ENCODE assay signal across 9 mouse cellular contexts in the genomic region with DNA sequence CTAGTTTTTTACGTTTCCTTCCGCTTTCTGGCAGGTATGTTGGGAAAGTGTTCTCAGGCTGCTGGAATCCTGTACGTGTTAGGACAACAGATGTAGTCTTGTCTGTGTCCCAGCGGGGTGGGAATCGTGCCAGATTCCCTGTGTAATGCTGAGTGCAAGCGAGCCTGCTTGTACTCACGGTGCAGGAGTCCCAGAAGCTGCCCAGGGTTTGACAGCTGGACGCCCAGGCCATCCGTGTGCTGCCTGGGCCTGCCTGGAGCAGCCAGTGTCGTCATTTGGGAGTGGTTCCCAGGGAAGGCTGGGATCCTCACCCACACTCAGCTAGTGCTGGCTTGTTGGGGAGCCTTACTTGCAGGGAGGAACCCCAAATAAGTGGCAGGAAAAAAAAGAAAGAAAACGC. TPM values are rescaled to one million over a fixed set of nuclear protein-coding genes. Genes with fewer than 3 reads are reported as not detected.
DNase-seq lines count a peak whose midpoint lies in the region; ATAC-seq lines count a peak whose summit lies in the region.
"Had no signal": no experiment of that assay in that cellular context is flagged by ENCODE, and none has a peak within 500 bp of the region (broad histone marks: within the 10 kb centered on the region; RNA-seq: fewer than 3 reads in every experiment).

No protein-coding gene starts in this region.

- no peak overlapping the region for H3K27ac ChIP-seq in forebrain, embryonic 13.5 days
- H3K27ac ChIP-seq in forebrain, embryonic 12.5 days = no peak overlapping the region
- H3K27ac ChIP-seq in midbrain, embryonic 14.5 days (replicated peaks; ENCODE audit: low read depth, low read length) = no peak overlapping the region
- no peak overlapping the region for H3K27ac ChIP-seq in midbrain, embryonic 16.5 days (ENCODE audit: low read length)
- H3K27ac ChIP-seq in limb, embryonic 15.5 days = peak overlapping the region; percentile 69; the same call in 1 of the 2 replicates
- H3K27ac ChIP-seq: macrophage had no signal

- no peak overlapping the region for H3K9ac ChIP-seq in forebrain, embryonic 13.5 days
- H3K9ac ChIP-seq in forebrain, embryonic 12.5 days = no peak overlapping the region
- H3K9ac ChIP-seq in midbrain, embryonic 14.5 days (replicated peaks; ENCODE audit: low read length) = no peak overlapping the region
- H3K9ac ChIP-seq in midbrain, embryonic 16.5 days (ENCODE audit: low read depth, low read length) = no peak overlapping the region
- H3K9ac ChIP-seq in limb, embryonic 15.5 days = no peak overlapping the region

- H3K9me3 ChIP-seq in forebrain, embryonic 13.5 days (replicated peaks) = no peaks in the 10 kb centered on the region
- H3K9me3 ChIP-seq in forebrain, embryonic 12.5 days = no peaks in the 10 kb centered on the region
- H3K9me3 ChIP-seq in midbrain, embryonic 14.5 days (ENCODE audit: control insufficient read depth, low read length) = no peaks in the 10 kb centered on the region
- no peaks in the 10 kb centered on the region for H3K9me3 ChIP-seq in midbrain, embryonic 16.5 days (replicated peaks; ENCODE audit: control insufficient read depth, low read length, poor library complexity, severe bottlenecking)
- H3K9me3 ChIP-seq in limb, embryonic 15.5 days = no peaks in the 10 kb centered on the region

- H3K4me2 ChIP-seq in forebrain, embryonic 13.5 days = no peak overlapping the region
- H3K4me2 ChIP-seq in forebrain, embryonic 12.5 days = no peak overlapping the region
- H3K4me2 ChIP-seq in midbrain, embryonic 14.5 days (ENCODE audit: low read length) = no peak overlapping the region
- no peak overlapping the region for H3K4me2 ChIP-seq in midbrain, embryonic 16.5 days (ENCODE audit: low read length)
- H3K4me2 ChIP-seq in limb, embryonic 15.5 days = no peak overlapping the region

- 0 out of 2 replicates have a peak, but pooled peaks have one; percentile 55 for ATAC-seq in forebrain, embryonic 13.5 days
- no peak; the same call in 1 of the 2 replicates for ATAC-seq in forebrain, embryonic 12.5 days (ENCODE audit: low FRiP score)
- ATAC-seq in midbrain, embryonic 14.5 days (ENCODE audit: low FRiP score, low TSS enrichment) = no peak
- ATAC-seq in midbrain, embryonic 16.5 days = no peak
- peak; percentile 85 for ATAC-seq in limb, embryonic 15.5 days (ENCODE audit: insufficient number of reproducible peaks, low FRiP score, low TSS enrichment, low read depth)

- H3K4me1 ChIP-seq in forebrain, embryonic 13.5 days = peaks cover 4% of the 10 kb centered on the region; the same call in 1 of the 2 replicates
- no peaks in the 10 kb centered on the region for H3K4me1 ChIP-seq in forebrain, embryonic 12.5 days
- no peaks in the 10 kb centered on the region for H3K4me1 ChIP-seq in midbrain, embryonic 14.5 days (ENCODE audit: control insufficient read depth, insufficient read depth, low read length)
- H3K4me1 ChIP-seq in midbrain, embryonic 16.5 days (ENCODE audit: control insufficient read depth, insufficient read depth, low read length) = no peaks in the 10 kb centered on the region
- H3K4me1 ChIP-seq in limb, embryonic 15.5 days = peaks cover 5% of the 10 kb centered on the region; the same call in 1 of the 2 replicates

- no peaks in the 10 kb centered on the region for H3K36me3 ChIP-seq in forebrain, embryonic 13.5 days (ENCODE audit: poor library complexity, severe bottlenecking)
- no peaks in the 10 kb centered on the region for H3K36me3 ChIP-seq in forebrain, embryonic 12.5 days (replicated peaks)
- H3K36me3 ChIP-seq in midbrain, embryonic 14.5 days (ENCODE audit: control insufficient read depth, insufficient read depth, low read length) = no peaks in the 10 kb centered on the region
- no peaks in the 10 kb centered on the region for H3K36me3 ChIP-seq in midbrain, embryonic 16.5 days (ENCODE audit: control insufficient read depth, insufficient read depth, low read length)
- H3K36me3 ChIP-seq in limb, embryonic 15.5 days = no peaks in the 10 kb centered on the region

- no peak overlapping the region for H3K4me3 ChIP-seq in forebrain, embryonic 13.5 days
- no peak overlapping the region for H3K4me3 ChIP-seq in forebrain, embryonic 12.5 days (replicated peaks)
- no peak overlapping the region for H3K4me3 ChIP-seq in midbrain, embryonic 14.5 days (replicated peaks; ENCODE audit: low read depth, low read length)
- H3K4me3 ChIP-seq in midbrain, embryonic 16.5 days (ENCODE audit: low read depth, low read length) = no peak overlapping the region
- H3K4me3 ChIP-seq in limb, embryonic 15.5 days = no peak overlapping the region

- 57% methylated on average over 11 of the region's 11 CpGs for WGBS in forebrain, embryonic 13.5 days
- 59% methylated on average over 11 of the region's 11 CpGs for WGBS in forebrain, embryonic 12.5 days
- 53% methylated on average over 11 of the region's 11 CpGs for WGBS in midbrain, embryonic 14.5 days
- WGBS in midbrain, embryonic 16.5 days = 48% methylated on average over 11 of the region's 11 CpGs
- WGBS in limb, embryonic 15.5 days = 22% methylated on average over 11 of the region's 11 CpGs

- peak; percentile 59 for DNase-seq in midbrain, embryonic 14.5 days
- DNase-seq in heart, adult 18-20 months = peak; percentile 84 to 85
- DNase-seq in spleen, postnatal 36 days (ENCODE audit: low spot score in 2 of 2) = no peak
- no peak for DNase-seq in spleen, postnatal 10 days (ENCODE audit: low spot score in 2 of 2)

- peaks cover 7% of the 10 kb centered on the region for H3K27me3 ChIP-seq in forebrain, embryonic 13.5 days
- peaks cover 7% of the 10 kb centered on the region for H3K27me3 ChIP-seq in forebrain, embryonic 12.5 days
- H3K27me3 ChIP-seq in midbrain, embryonic 14.5 days (ENCODE audit: control insufficient read depth, insufficient read depth, low read length) = peaks cover 6% of the 10 kb centered on the region
- peaks cover 3% of the 10 kb centered on the region for H3K27me3 ChIP-seq in midbrain, embryonic 16.5 days (ENCODE audit: control insufficient read depth, insufficient read depth, low read depth, low read length)
- 0 out of 2 replicates have a peak, but pooled peaks cover 2% of the 10 kb centered on the region for H3K27me3 ChIP-seq in limb, embryonic 15.5 days

RNA-seq across cellular contexts. Expression of a gene that starts 11.6 kb away (rescaled TPM):
- 0.21 and 0.28 TPM in 2 replicates for polyA plus RNA-seq in forebrain, embryonic 13.5 days (2015; fragmentation: Nextera tagmentation; extraction: Ambion mirVana)
- polyA plus RNA-seq in forebrain, embryonic 12.5 days (2016; fragmentation: Nextera tagmentation; extraction: Ambion mirVana) = 0.64 and 1.1 TPM in 2 replicates
- polyA plus RNA-seq in midbrain, embryonic 14.5 days (2014; fragmentation: Nextera tagmentation; extraction: Ambion mirVana) = 0.08 and 0.13 TPM in 2 replicates
- 0.11 and 0.14 TPM in 2 replicates for polyA plus RNA-seq in midbrain, embryonic 16.5 days (2015; fragmentation: Nextera tagmentation; extraction: Ambion mirVana)
- 100 to 1,000 TPM; 526 to 592 TPM for total RNA-seq in heart, adult 18-20 months (2021)
- 59.1 and 65.0 TPM in 2 replicates for polyA plus RNA-seq in limb, embryonic 15.5 days (2015; fragmentation: Nextera tagmentation; extraction: Ambion mirVana)
- polyA plus RNA-seq: macrophage had no signal

RNA-seq across cellular contexts. Expression of a gene that starts 42.1 kb away (rescaled TPM):
- polyA plus RNA-seq in forebrain, embryonic 13.5 days (2015; fragmentation: Nextera tagmentation; extraction: Ambion mirVana) = 35.4 and 37.1 TPM in 2 replicates
- 38.5 and 41.9 TPM in 2 replicates for polyA plus RNA-seq in forebrain, embryonic 12.5 days (2016; fragmentation: Nextera tagmentation; extraction: Ambion mirVana)
- polyA plus RNA-seq in midbrain, embryonic 14.5 days (2014; fragmentation: Nextera tagmentation; extraction: Ambion mirVana) = 30.9 and 32.6 TPM in 2 replicates
- 25.7 and 28.2 TPM in 2 replicates for polyA plus RNA-seq in midbrain, embryonic 16.5 days (2015; fragmentation: Nextera tagmentation; extraction: Ambion mirVana)
- 10 to 100 TPM; 10.0 to 10.2 TPM for total RNA-seq in heart, adult 18-20 months (2021)
- 29.8 and 34.3 TPM in 2 replicates for polyA plus RNA-seq in limb, embryonic 15.5 days (2015; fragmentation: Nextera tagmentation; extraction: Ambion mirVana)

Comparison
In these comparisons a context has a peak if more than half of its experiments do, and no peak if none do; other contexts are left out.
1. ATAC-seq: peak in forebrain, embryonic 13.5 days (single experiment) and limb, embryonic 15.5 days (single experiment); none in forebrain, embryonic 12.5 days (single experiment), midbrain, embryonic 14.5 days (single experiment) and midbrain, embryonic 16.5 days (single experiment).
2. DNase-seq: peak in midbrain, embryonic 14.5 days (single experiment) and heart, adult 18-20 months (2 of 2); none in spleen, postnatal 36 days (0 of 2) and spleen, postnatal 10 days (0 of 2).
3. RNA of a gene that starts 11.6 kb away (polyA plus RNA-seq): 59.1 to 65.0 TPM in limb, embryonic 15.5 days; 0.64 to 1.1 TPM in forebrain, embryonic 12.5 days, 0.21 to 0.28 TPM in forebrain, embryonic 13.5 days, 0.08 to 0.13 TPM in midbrain, embryonic 14.5 days and 0.11 to 0.14 TPM in midbrain, embryonic 16.5 days; every median in the first group is over 10 times any median in the second.